Mouse (Mus musculus) MEL (cell line): Measurements from ENCODE around the gene Fgf22. TPM values are rescaled to one million over a fixed set of nuclear protein-coding genes. Genes with fewer than 3 reads are reported as not detected.

Source experiments
- DNase-seq: peaks from one replicate; pipeline ENCODE4 v3.0.0; 2011; ENCODE audit warnings: low read depth, low spot score
- H3K27ac ChIP-seq: 2 replicates; pipeline ENCODE4 v1.5.1; 2012; ENCODE audit warnings: low read depth, mild to moderate bottlenecking, control low read depth, low read length, moderate library complexity; ENCODE audit not compliant: control insufficient read depth
- H3K27me3 ChIP-seq, 2 experiments: fragments of 150-350 bp in 1 of 2; sonication (generic) in 1 of 2; 2 replicates each; pipeline ENCODE4 v1.6.1; 2012; ENCODE audit warnings: low read length in 2 of 2, mild to moderate bottlenecking in 2 of 2, improper control_type of control experiment in 1 of 2, moderate library complexity in 1 of 2; ENCODE audit not compliant: insufficient read depth in 2 of 2, control insufficient read depth in 1 of 2
- H3K36me3 ChIP-seq, 2 experiments: 2 replicates each; pipeline ENCODE4 v1.6.1; 2012 to 2014; ENCODE audit warnings: low read length in 2 of 2, improper control_type of control experiment in 1 of 2, inconsistent platforms in 1 of 2, mild to moderate bottlenecking in 1 of 2; ENCODE audit not compliant: insufficient read depth in 2 of 2, control insufficient read depth in 1 of 2
- H3K4me1 ChIP-seq, 2 experiments: fragments of 150-350 bp in 1 of 2; sonication (generic) in 1 of 2; 2 replicates each; pipeline ENCODE4 v1.6.1; 2012; ENCODE audit warnings: low read length in 2 of 2, improper control_type of control experiment in 1 of 2, mild to moderate bottlenecking in 1 of 2; ENCODE audit not compliant: insufficient read depth in 2 of 2, control insufficient read depth in 1 of 2
- H3K4me3 ChIP-seq, 2 experiments: fragments of 150-350 bp in 1 of 2; sonication (generic) in 1 of 2; 2 replicates each; pipeline ENCODE4 v1.5.1; 2012; ENCODE audit warnings: low read depth in 2 of 2, low read length in 2 of 2, mild to moderate bottlenecking in 2 of 2, moderate library complexity in 2 of 2, control low read depth in 1 of 2, improper control_type of control experiment in 1 of 2; ENCODE audit not compliant: control insufficient read depth in 1 of 2, insufficient read depth in 1 of 2
- H3K79me2 ChIP-seq: 2 replicates; pipeline ENCODE4 v1.6.1; 2012; ENCODE audit warnings: mild to moderate bottlenecking, low read length, moderate library complexity; ENCODE audit not compliant: control insufficient read depth, poor library complexity, insufficient read depth
- H3K9ac ChIP-seq: 2 replicates; pipeline ENCODE4 v1.6.1; 2012; ENCODE audit warnings: low read depth, mild to moderate bottlenecking, control low read depth, low read length, moderate library complexity; ENCODE audit not compliant: control insufficient read depth, poor library complexity, severe bottlenecking
- H3K9me3 ChIP-seq: fragments of 150-350 bp; sonication (generic); replicated peaks from 2 replicates; pipeline ENCODE4 v1.6.1; 2012; ENCODE audit warnings: mild to moderate bottlenecking, low read length, improper control_type of control experiment, moderate library complexity; ENCODE audit not compliant: insufficient read depth
- BHLHE40 ChIP-seq: IDR thresholded peaks from 2 replicates; pipeline ENCODE4 v1.6.1; 2012; ENCODE audit warnings: low read depth, mild to moderate bottlenecking, inconsistent platforms, low read length, improper control_type of control experiment, borderline replicate concordance
- CHD2 ChIP-seq: IDR thresholded peaks from 2 replicates; pipeline ENCODE4 v1.6.1; 2011; ENCODE audit warnings: low read length, improper control_type of control experiment
- CTCF ChIP-seq, 3 experiments: IDR thresholded peaks in 2 of 3; conservative IDR thresholded peaks in 1 of 3; 2 replicates each; pipeline ENCODE4 v1.5.1; 2011 to 2012; ENCODE audit warnings: low read length in 3 of 3, low read depth in 2 of 3, mild to moderate bottlenecking in 2 of 3, improper control_type of control experiment in 1 of 3, inconsistent platforms in 1 of 3, mixed read lengths in 1 of 3, moderate library complexity in 1 of 3; ENCODE audit not compliant: control insufficient read depth in 1 of 3, insufficient read depth in 1 of 3, poor library complexity in 1 of 3, severe bottlenecking in 1 of 3
- E2F4 ChIP-seq: IDR thresholded peaks from 2 replicates; pipeline ENCODE4 v1.6.1; 2011; ENCODE audit warnings: low read depth, low read length, improper control_type of control experiment, borderline replicate concordance
- ELF1 ChIP-seq: IDR thresholded peaks from 2 replicates; pipeline ENCODE4 v1.6.1; 2014; ENCODE audit warnings: low read depth, mild to moderate bottlenecking, inconsistent platforms, low read length, improper control_type of control experiment, moderate library complexity
- EP300 ChIP-seq, 2 experiments: IDR thresholded peaks; 2 replicates each; pipeline ENCODE4 v1.6.1; 2011; ENCODE audit warnings: improper control_type of control experiment in 2 of 2, low read length in 2 of 2, low read depth in 1 of 2, mild to moderate bottlenecking in 1 of 2
- ETS1 ChIP-seq: IDR thresholded peaks from 2 replicates; pipeline ENCODE4 v1.6.1; 2012; ENCODE audit warnings: low read depth, mild to moderate bottlenecking, inconsistent platforms, low read length, improper control_type of control experiment, moderate library complexity
- GATA1 ChIP-seq: IDR thresholded peaks from 2 replicates; pipeline ENCODE4 v1.6.1; 2011; ENCODE audit warnings: low read depth, low read length, improper control_type of control experiment
- HCFC1 ChIP-seq: IDR thresholded peaks from 2 replicates; pipeline ENCODE4 v1.6.1; 2012; ENCODE audit warnings: low read depth, mild to moderate bottlenecking, inconsistent platforms, low read length, improper control_type of control experiment, moderate library complexity
- KAT2A ChIP-seq: conservative IDR thresholded peaks from 2 replicates; pipeline ENCODE4 v1.6.1; 2012; ENCODE audit warnings: low read depth, low read length, improper control_type of control experiment, inconsistent platforms
- MAZ ChIP-seq: IDR thresholded peaks from 2 replicates; pipeline ENCODE4 v1.6.1; 2012; ENCODE audit warnings: low read depth, mild to moderate bottlenecking, inconsistent platforms, low read length, improper control_type of control experiment
- MYB ChIP-seq: IDR thresholded peaks from 2 replicates; pipeline ENCODE4 v1.6.1; 2011; ENCODE audit warnings: mild to moderate bottlenecking, low read depth, low read length, improper control_type of control experiment
- NELFE ChIP-seq: IDR thresholded peaks from 2 replicates; pipeline ENCODE4 v1.6.1; 2011; ENCODE audit warnings: low read depth, low read length, improper control_type of control experiment
- POLR2AphosphoS2 ChIP-seq: IDR thresholded peaks from 2 replicates; pipeline ENCODE4 v1.6.1; 2011; ENCODE audit warnings: low read length, improper control_type of control experiment
- SIN3A ChIP-seq: IDR thresholded peaks from 2 replicates; pipeline ENCODE4 v1.6.1; 2012; ENCODE audit warnings: low read length, improper control_type of control experiment, inconsistent platforms
- SMC3 ChIP-seq: IDR thresholded peaks from 2 replicates; pipeline ENCODE4 v1.6.1; 2011; ENCODE audit warnings: low read depth, low read length, improper control_type of control experiment
- TAL1 ChIP-seq: IDR thresholded peaks from 2 replicates; pipeline ENCODE4 v1.6.1; 2012; ENCODE audit warnings: mild to moderate bottlenecking, inconsistent platforms, low read length, moderate library complexity, mixed read lengths
- TCF12 ChIP-seq: IDR thresholded peaks from 2 replicates; pipeline ENCODE4 v1.6.1; 2014; ENCODE audit warnings: low read depth, mild to moderate bottlenecking, inconsistent platforms, low read length, improper control_type of control experiment, moderate library complexity
- UBTF ChIP-seq: IDR thresholded peaks from 2 replicates; pipeline ENCODE4 v1.6.1; 2012; ENCODE audit warnings: low read depth, mild to moderate bottlenecking, inconsistent platforms, low read length, improper control_type of control experiment, moderate library complexity, borderline replicate concordance; ENCODE audit not compliant: insufficient read depth
- USF2 ChIP-seq, 2 experiments: IDR thresholded peaks; 2 replicates each; pipeline ENCODE4 v1.6.1; 2011 to 2012; ENCODE audit warnings: improper control_type of control experiment in 2 of 2, low read length in 2 of 2, borderline replicate concordance in 1 of 2, inconsistent platforms in 1 of 2, low read depth in 1 of 2, mild to moderate bottlenecking in 1 of 2; ENCODE audit not compliant: insufficient read depth in 1 of 2
- ZMIZ1 ChIP-seq: IDR thresholded peaks from 2 replicates; pipeline ENCODE4 v1.6.1; 2012; ENCODE audit warnings: low read depth, mild to moderate bottlenecking, inconsistent platforms, low read length, improper control_type of control experiment, moderate library complexity
- ZNF384 ChIP-seq: IDR thresholded peaks from 2 replicates; pipeline ENCODE4 v1.6.1; 2012; ENCODE audit warnings: low read depth, mild to moderate bottlenecking, inconsistent platforms, low read length, improper control_type of control experiment
- polyA plus RNA-seq, 2 experiments: library from polyadenylated mRNA; stranded (reverse) in 1 of 2; unstranded in 1 of 2; fragments of >175 nt in 1 of 2; fragments of >200 nt in 1 of 2; gene quantifications; 2 replicates each; pipeline versions ENCODE4 v1.2.1 to v1.2.4; 2012; ENCODE audit warnings: low replicate concordance in 2 of 2, low read depth in 1 of 2; ENCODE audit not compliant: insufficient read length in 2 of 2, insufficient read depth in 1 of 2, missing spikeins in 1 of 2
- total RNA-seq: library from RNA; depleted of rRNA; stranded (reverse); fragments of 300-350 nt; gene quantifications from 2 replicates; pipeline ENCODE4 v1.2.3, GENCODE M21; 2012

The Fgf22 gene
- total and polyA plus RNA-seq, 3 experiments = 0.15 to 0.33 TPM; not detected in 1

DNA sequence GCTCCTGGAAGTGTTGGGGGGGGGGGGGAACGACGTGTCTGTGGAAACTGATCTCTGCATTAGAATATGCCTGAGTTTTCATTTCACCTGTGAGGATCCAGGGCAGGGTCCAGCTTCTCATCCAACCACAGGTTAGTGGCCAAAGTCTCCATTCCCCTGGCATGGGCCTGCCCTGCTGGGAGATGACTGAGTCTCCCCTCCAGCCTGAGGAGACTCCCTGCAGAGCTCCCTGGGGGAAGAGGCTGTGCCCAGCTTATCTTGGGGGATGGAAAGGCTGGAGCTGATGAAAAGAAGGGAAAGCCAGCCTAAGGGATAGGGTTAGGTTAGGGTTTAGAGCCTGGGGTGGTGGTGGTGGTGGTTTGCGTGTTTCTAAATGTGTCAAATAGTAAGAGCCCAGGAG lies 47.0 kb downstream of the Fgf22 start:
- no peaks in the 10 kb centered on the region for H3K79me2 ChIP-seq
- DNase-seq = no peak
- no peaks in the 10 kb centered on the region for H3K27me3 ChIP-seq
- H3K9ac ChIP-seq = no peak overlapping the region
- H3K9me3 ChIP-seq = no peaks in the 10 kb centered on the region
- no peak overlapping the region for H3K27ac ChIP-seq
- TF ChIP-seq E2F4 (no peak), CHD2 (no peak), USF2 (IDR thresholded peaks at IDR 0.05; ENCODE audit: borderline replicate concordance in 1 of 2, insufficient read depth in 1 of 2, low read depth in 1 of 2, low read length in 2 of 2) (no peak), TAL1 (no peak), ZMIZ1 (no peak), POLR2AphosphoS2 (no peak), ELF1 (no peak), ZNF384 (no peak), BHLHE40 (no peak), SMC3 (no peak), CTCF (IDR thresholded peaks at IDR 0.05 in 2 of 3, conservative IDR thresholded peaks at IDR 0.05 in 1 of 3; ENCODE audit: control insufficient read depth in 1 of 3, insufficient read depth in 1 of 3, low read depth in 2 of 3, low read length in 3 of 3, poor library complexity in 1 of 3, severe bottlenecking in 1 of 3) (no peak), KAT2A (no peak), MAZ (no peak), HCFC1 (no peak), UBTF (no peak), NELFE (no peak), TCF12 (no peak), ETS1 (no peak), GATA1 (no peak), EP300 (IDR thresholded peaks at IDR 0.05; ENCODE audit: low read depth in 1 of 2, low read length in 2 of 2) (no peak)
- TF ChIP-seq, all 39 proteins: peak for 0
- H3K36me3 ChIP-seq = peaks cover 0 to 23% of the 10 kb centered on the region in 2 experiments; a peak in 2 of 4 replicates
- peaks cover 16 to 33% of the 10 kb centered on the region in 2 experiments for H3K4me1 ChIP-seq
- no peak overlapping the region for H3K4me3 ChIP-seq

DNA sequence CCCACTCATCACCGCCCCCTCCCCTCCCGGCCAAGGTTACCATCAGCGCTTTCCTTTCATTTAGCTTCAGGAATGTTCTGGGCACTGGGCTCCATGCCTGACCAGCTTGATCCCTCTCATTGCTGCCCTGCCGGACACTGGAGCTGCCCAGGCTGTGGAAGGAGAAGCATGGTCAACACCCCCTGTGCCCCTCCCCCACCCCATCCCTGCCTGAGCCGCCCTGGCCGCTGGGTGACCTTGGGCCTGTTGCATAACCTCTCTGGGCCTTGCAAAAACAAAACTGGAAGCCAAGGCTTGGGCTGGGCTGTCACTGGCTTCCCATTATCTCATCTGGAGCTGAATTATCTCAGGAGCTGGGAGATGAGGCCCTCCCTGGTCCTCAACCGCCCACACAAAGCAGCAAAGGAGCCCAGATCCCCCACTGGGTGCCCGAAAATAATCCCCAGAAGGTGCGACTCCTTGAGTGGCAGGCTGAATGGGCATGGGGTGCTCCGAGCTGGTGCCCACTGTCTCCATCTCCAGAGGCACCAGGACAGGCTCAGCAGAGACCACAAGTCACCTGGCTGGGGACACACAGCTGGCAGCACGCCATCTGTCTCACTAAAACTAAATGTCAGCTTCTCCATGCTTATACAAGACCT lies 47.6 kb downstream of the Fgf22 start:
- Histone ChIP-seq H3K4me1 (peaks cover 14 to 27% of the 10 kb centered on the region in 2 experiments), H3K9ac (peak overlapping the region; percentile 20; the same call in 1 of the 2 replicates), H3K9me3 (no peaks in the 10 kb centered on the region), H3K4me3 (no peak overlapping the region), H3K27ac (peak overlapping the region; percentile 28), H3K79me2 (no peaks in the 10 kb centered on the region), H3K36me3 (peaks cover 0 to 23% of the 10 kb centered on the region in 2 experiments; a peak in 2 of 4 replicates), H3K27me3 (no peaks in the 10 kb centered on the region)
- DNase-seq = peak; percentile 55
- TF ChIP-seq HCFC1 (no peak), SIN3A (peak; percentile 44), GATA1 (peak; percentile 77), EP300 (IDR thresholded peaks at IDR 0.05; ENCODE audit: low read depth in 1 of 2, low read length in 2 of 2) (peak; percentile 56 to 78), ETS1 (peak; percentile 71), MYB (0 out of 2 replicates have a peak, but pooled peaks have one; percentile 24), CTCF (IDR thresholded peaks at IDR 0.05 in 2 of 3, conservative IDR thresholded peaks at IDR 0.05 in 1 of 3; ENCODE audit: control insufficient read depth in 1 of 3, insufficient read depth in 1 of 3, low read depth in 2 of 3, low read length in 3 of 3, poor library complexity in 1 of 3, severe bottlenecking in 1 of 3) (no peak), NELFE (no peak), UBTF (no peak)
